Comparison of ENCODE assay signal across 25 mouse cellular contexts in genomic region chr3:83552516-83553139, GRCm38 (mm10).
A peak's percentile ranks its signal among the peaks of the same experiment; 100 is the strongest.
DNase-seq lines count a peak whose midpoint lies in the region; ATAC-seq and TF ChIP-seq lines count a peak whose summit lies in the region.
"Had no signal": no experiment of that assay in that cellular context is flagged by ENCODE, and none has a peak within 500 bp of the region (broad histone marks: within the 10 kb centered on the region; RNA-seq: fewer than 3 reads in every experiment).

No protein-coding gene starts in this region.

- 83% methylated on average over 9 of the region's 9 CpGs for WGBS in heart, adult 2 months
- WGBS in liver, embryonic 11.5 days: 74% methylated on average over 9 of the region's 9 CpGs
- 72% methylated on average over 9 of the region's 9 CpGs for WGBS in liver, postnatal 0 days (ENCODE audit: insufficient replicate concordance)
- 59% methylated on average over 9 of the region's 9 CpGs for WGBS in limb, embryonic 14.5 days

- H3K27me3 ChIP-seq in heart, adult 2 months (ENCODE audit: control insufficient read depth, insufficient read depth, low read length): no peaks in the 10 kb centered on the region
- no peaks in the 10 kb centered on the region for H3K27me3 ChIP-seq in liver, embryonic 11.5 days (replicated peaks; ENCODE audit: control insufficient read depth, insufficient read depth, low read length)
- no peaks in the 10 kb centered on the region for H3K27me3 ChIP-seq in liver, postnatal 0 days (ENCODE audit: insufficient read depth, low read length)
- H3K27me3 ChIP-seq in limb, embryonic 14.5 days (ENCODE audit: control insufficient read depth, insufficient read depth, low read length): no peaks in the 10 kb centered on the region
- H3K27me3 ChIP-seq: CH12.LX; liver, embryonic 13.5 days had no signal

- TF ChIP-seq EP300 in heart, adult 2 months (IDR thresholded peaks at IDR 0.05; ENCODE audit: insufficient read depth, low read depth, low read length): no peak
- no peak for TF ChIP-seq EP300 in liver, postnatal 0 days (IDR thresholded peaks at IDR 0.05; ENCODE audit: low read depth)

- no peaks in the 10 kb centered on the region for H3K79me2 ChIP-seq in heart, adult 2 months (replicated peaks; ENCODE audit: control insufficient read depth, insufficient read depth, low read length)

- intact Hi-C loops in heart, adult 2 months (cut with DNase I): no loop called here

- no peak overlapping the region for H3K27ac ChIP-seq in heart, adult 2 months
- 0 out of 2 replicates have a peak overlapping the region, but pooled peaks have one; percentile 7 for H3K27ac ChIP-seq in liver, embryonic 11.5 days (ENCODE audit: low read depth, low read length)
- no peak overlapping the region for H3K27ac ChIP-seq in liver, postnatal 0 days (ENCODE audit: low read depth)
- H3K27ac ChIP-seq in limb, embryonic 14.5 days (replicated peaks; ENCODE audit: low read depth, low read length): 0 out of 2 replicates have a peak overlapping the region, but pooled peaks have one; percentile 33
- H3K27ac ChIP-seq: hindbrain, embryonic 14.5 days; liver, embryonic 13.5 days; macrophage had no signal

- TF ChIP-seq CTCF in heart, adult 2 months (IDR thresholded peaks at IDR 0.05): no peak
- TF ChIP-seq CTCF in liver, postnatal 0 days (IDR thresholded peaks at IDR 0.05; ENCODE audit: low read depth): no peak

- no peak overlapping the region for H3K4me3 ChIP-seq in heart, adult 2 months
- H3K4me3 ChIP-seq in liver, embryonic 11.5 days (ENCODE audit: low read depth, low read length): no peak overlapping the region
- no peak overlapping the region for H3K4me3 ChIP-seq in liver, postnatal 0 days (ENCODE audit: low read depth, low read length)
- H3K4me3 ChIP-seq in limb, embryonic 14.5 days (replicated peaks; ENCODE audit: low read length): no peak overlapping the region
- H3K4me3 ChIP-seq: erythroblast, embryonic 14.5 days; liver, embryonic 13.5 days had no signal

- no peaks in the 10 kb centered on the region for H3K9me3 ChIP-seq in liver, embryonic 11.5 days (ENCODE audit: control insufficient read depth, low read length)
- H3K9me3 ChIP-seq in liver, postnatal 0 days (ENCODE audit: low read length): no peaks in the 10 kb centered on the region
- H3K9me3 ChIP-seq in limb, embryonic 14.5 days (ENCODE audit: control insufficient read depth, low read length): no peaks in the 10 kb centered on the region
- H3K9me3 ChIP-seq: liver, embryonic 13.5 days had no signal

- no peaks in the 10 kb centered on the region for H3K4me1 ChIP-seq in heart, adult 2 months (ENCODE audit: control insufficient read depth, insufficient read depth, low read length)
- H3K4me1 ChIP-seq in liver, embryonic 11.5 days (replicated peaks; ENCODE audit: control insufficient read depth, insufficient read depth, low read length): no peaks in the 10 kb centered on the region
- no peaks in the 10 kb centered on the region for H3K4me1 ChIP-seq in liver, postnatal 0 days (ENCODE audit: insufficient read depth)
- peaks cover 28% of the 10 kb centered on the region for H3K4me1 ChIP-seq in limb, embryonic 14.5 days (ENCODE audit: control insufficient read depth, insufficient read depth, low read length)
- H3K4me1 ChIP-seq: liver, embryonic 13.5 days had no signal

- DNase-seq in heart, adult 11 months: peak; percentile 68
- DNase-seq in heart, adult 2 months: no peak
- DNase-seq in liver, embryonic 11.5 days (ENCODE audit: low spot score): no peak
- no peak for DNase-seq in liver, postnatal 0 days
- no peak for DNase-seq in limb, embryonic 14.5 days (ENCODE audit: low spot score)
- no peak for DNase-seq in right cerebral cortex, adult 18-20 months
- no peak for DNase-seq in spleen, adult 18-20 months
- DNase-seq: adrenal gland, adult 2 months; adrenal gland, postnatal 36 days; cerebellum, adult 2 months; cerebellum, postnatal 14 days; forebrain, postnatal 0 days; kidney, adult 9 months; kidney, postnatal 10 days; liver, embryonic 13.5 days; lung, adult 2 months; lung, postnatal 10 days; midbrain, embryonic 14.5 days; retina, postnatal 1 day; right cerebral cortex, postnatal 25 days had no signal

- ATAC-seq in liver, embryonic 11.5 days (replicated peaks; ENCODE audit: low FRiP score): no peak
- ATAC-seq in liver, postnatal 0 days: no peak
- peak; percentile 53; the same call in 1 of the 2 replicates for ATAC-seq in limb, embryonic 14.5 days (ENCODE audit: low FRiP score, low read depth)
- ATAC-seq: activated CD4-positive, CD25-positive, alpha-beta regulatory T cell, adult 4 months; forebrain, postnatal 0 days had no signal

- H3K36me3 ChIP-seq in heart, adult 2 months (ENCODE audit: control insufficient read depth, insufficient read depth, low read length): no peaks in the 10 kb centered on the region
- no peaks in the 10 kb centered on the region for H3K36me3 ChIP-seq in liver, embryonic 11.5 days (ENCODE audit: control insufficient read depth, insufficient read depth, low read length)
- no peaks in the 10 kb centered on the region for H3K36me3 ChIP-seq in liver, postnatal 0 days (replicated peaks; ENCODE audit: insufficient read depth, low read length)
- no peaks in the 10 kb centered on the region for H3K36me3 ChIP-seq in limb, embryonic 14.5 days (ENCODE audit: control insufficient read depth, insufficient read depth, low read length)
- H3K36me3 ChIP-seq: liver, embryonic 13.5 days had no signal

- no peak overlapping the region for H3K9ac ChIP-seq in heart, adult 2 months (ENCODE audit: low read depth, low read length)
- H3K9ac ChIP-seq in liver, embryonic 11.5 days (ENCODE audit: low read depth, low read length): no peak overlapping the region
- H3K9ac ChIP-seq in liver, postnatal 0 days (replicated peaks): no peak overlapping the region
- H3K9ac ChIP-seq in limb, embryonic 14.5 days (ENCODE audit: low read depth, low read length, severe bottlenecking): no peak overlapping the region
- H3K9ac ChIP-seq: forebrain, postnatal 0 days; hindbrain, embryonic 14.5 days; liver, embryonic 13.5 days had no signal

- H3K4me2 ChIP-seq in liver, embryonic 11.5 days: no peak overlapping the region
- no peak overlapping the region for H3K4me2 ChIP-seq in liver, postnatal 0 days (ENCODE audit: low read depth, low read length)
- no peak overlapping the region for H3K4me2 ChIP-seq in limb, embryonic 14.5 days (replicated peaks; ENCODE audit: low read depth, low read length, severe bottlenecking)
- H3K4me2 ChIP-seq: hindbrain, embryonic 14.5 days; liver, embryonic 13.5 days had no signal

- no peak for TF ChIP-seq POLR2A in heart, adult 2 months (IDR thresholded peaks at IDR 0.05; ENCODE audit: insufficient read depth, low read depth, low read length)
- TF ChIP-seq POLR2A in limb, embryonic 14.5 days (IDR thresholded peaks at IDR 0.05; ENCODE audit: borderline replicate concordance, extremely low read depth, insufficient read depth, insufficient read length): no peak

Comparison
In these comparisons a context has a peak if more than half of its experiments do, and no peak if none do; other contexts are left out.
1. H3K27ac ChIP-seq: peak in liver, embryonic 11.5 days (single experiment) and limb, embryonic 14.5 days (single experiment); none in heart, adult 2 months (single experiment) and liver, postnatal 0 days (single experiment).